Mouse (Mus musculus): ENCODE results near the gene Enah.

Enah gene

GRCm38 (mm10) chr1:182028231-182029210, 8.7 kb upstream of the Enah start:
- no peak for DNase-seq (ENCODE audit: low spot score in 2 of 2)

- DNase-seq (ENCODE audit: low spot score in 2 of 2), result no peak
Observed at GRCm38 (mm10) chr1:182027426-182027979, 7.7 kb upstream of the Enah start.

GRCm38 (mm10) chr1:182026821-182027220, 7.0 kb upstream of the Enah start:
- DNase-seq (ENCODE audit: low spot score in 2 of 2), result no peak

GRCm38 (mm10) chr1:182026120-182026519, 6.3 kb upstream of the Enah start:
- no peak for DNase-seq (ENCODE audit: low spot score in 2 of 2)

- no peak for DNase-seq (ENCODE audit: low spot score in 2 of 2)
Observed at GRCm38 (mm10) chr1:182021691-182022299, 2.0 kb upstream of the Enah start.

- DNase-seq (ENCODE audit: low spot score in 2 of 2), result no peak
Observed at GRCm38 (mm10) chr1:182020831-182021460, 1.2 kb upstream of the Enah start.

- DNase-seq (ENCODE audit: low spot score in 2 of 2), result no peak
Observed at GRCm38 (mm10) chr1:182019266-182019925, 394 bp downstream of the Enah start.

- no peak for DNase-seq (ENCODE audit: low spot score in 2 of 2)
Observed at GRCm38 (mm10) chr1:182018397-182019265, 1.2 kb downstream of the Enah start.

GRCm38 (mm10) chr1:182005831-182006230, 14.0 kb downstream of the Enah start:
- DNase-seq (ENCODE audit: low spot score in 2 of 2), result no peak

- no peak for DNase-seq (ENCODE audit: low spot score in 2 of 2)
Observed at GRCm38 (mm10) chr1:181998673-181999072, 21.1 kb downstream of the Enah start.

- DNase-seq (ENCODE audit: low spot score in 2 of 2), result no peak
Observed at GRCm38 (mm10) chr1:181997791-181998190, 22.0 kb downstream of the Enah start.

GRCm38 (mm10) chr1:181993597-181993996, 26.2 kb downstream of the Enah start:
- DNase-seq (ENCODE audit: low spot score in 2 of 2), result no peak

- no peak for DNase-seq (ENCODE audit: low spot score in 2 of 2)
Observed at GRCm38 (mm10) chr1:181988367-181988766, 31.4 kb downstream of the Enah start.

GRCm38 (mm10) chr1:181987226-181987625, 32.6 kb downstream of the Enah start:
- no peak for DNase-seq (ENCODE audit: low spot score in 2 of 2)

GRCm38 (mm10) chr1:181985880-181986279, 33.9 kb downstream of the Enah start:
- DNase-seq (ENCODE audit: low spot score in 2 of 2), result no peak

GRCm38 (mm10) chr1:181984811-181985210, 35.0 kb downstream of the Enah start:
- no peak for DNase-seq (ENCODE audit: low spot score in 2 of 2)

GRCm38 (mm10) chr1:181980017-181980719, 39.6 kb downstream of the Enah start:
- DNase-seq (ENCODE audit: low spot score in 2 of 2), result no peak

- no peak for DNase-seq (ENCODE audit: low spot score in 2 of 2)
Observed at GRCm38 (mm10) chr1:181975510-181975909, 44.3 kb downstream of the Enah start.

- DNase-seq (ENCODE audit: low spot score in 2 of 2), result no peak
Observed at GRCm38 (mm10) chr1:181974897-181975296, 44.9 kb downstream of the Enah start.

GRCm38 (mm10) chr1:181965277-181965676, 54.5 kb downstream of the Enah start:
- DNase-seq (ENCODE audit: low spot score in 2 of 2), result no peak

All from right cerebral cortex, postnatal 36 days (tissue).